Mouse (Mus musculus) neural tube, embryonic 13.5 days (tissue): Measurements from ENCODE around the gene Gm21988. TPM values are rescaled to one million over a fixed set of nuclear protein-coding genes. Genes with fewer than 3 reads are reported as not detected.
A peak's percentile ranks its signal among the peaks of the same experiment; 100 is the strongest.

Experiments used
- ATAC-seq: fragments of 200-750 bp; cut with Nextera tagmentation; 2 replicates; pipeline ENCODE4 v1.8.0; 2017; ENCODE audit warnings: low read depth, mild to moderate bottlenecking, moderate TSS enrichment, moderate library complexity
- H3K27ac ChIP-seq: fragments of 300-500 bp; sonication (generic); replicated peaks from 2 replicates; pipeline ENCODE4 v1.5.1; 2015; ENCODE audit warnings: moderate library complexity, mild to moderate bottlenecking, inconsistent platforms
- H3K27me3 ChIP-seq: fragments of 300-500 bp; sonication (generic); 2 replicates; pipeline ENCODE4 v1.6.1; 2015; ENCODE audit warnings: mild to moderate bottlenecking, inconsistent platforms
- H3K36me3 ChIP-seq: fragments of 300-500 bp; sonication (generic); 2 replicates; pipeline ENCODE4 v1.6.1; 2015; ENCODE audit warnings: mild to moderate bottlenecking, inconsistent platforms
- H3K4me1 ChIP-seq: fragments of 300-500 bp; sonication (generic); replicated peaks from 2 replicates; pipeline ENCODE4 v1.6.1; 2015; ENCODE audit warnings: inconsistent platforms
- H3K4me2 ChIP-seq: fragments of 300-500 bp; sonication (generic); 2 replicates; pipeline ENCODE4 v1.6.1; 2015; ENCODE audit warnings: inconsistent platforms, mild to moderate bottlenecking, moderate library complexity
- H3K4me3 ChIP-seq: fragments of 300-500 bp; sonication (generic); 2 replicates; pipeline ENCODE4 v1.5.1; 2015; ENCODE audit warnings: mild to moderate bottlenecking, inconsistent platforms
- H3K9ac ChIP-seq: fragments of 300-500 bp; sonication (generic); 2 replicates; pipeline ENCODE4 v1.6.1; 2015; ENCODE audit warnings: moderate library complexity, mild to moderate bottlenecking, inconsistent platforms
- H3K9me3 ChIP-seq: fragments of 300-500 bp; sonication (generic); 2 replicates; pipeline ENCODE4 v1.6.1; 2016; ENCODE audit warnings: inconsistent platforms
- WGBS: fragments of 180-500 bp; shearing (Covaris S2); methylation state at CpG from one replicate; pipeline ENCODE4 v1.1.7; 2015; 5-methylcytosine and 5-hydroxymethylcytosine counted together
- polyA plus RNA-seq: library from polyadenylated mRNA; unstranded; fragments of >200 nt; fragmentation: Nextera tagmentation; extraction: Ambion mirVana; gene quantifications from 2 replicates; pipeline ENCODE4 v1.2.1, GENCODE M21; 2015

Gene Gm21988
- polyA plus RNA-seq, 1 experiment from 2014 or later = 18.3 TPM

DNA sequence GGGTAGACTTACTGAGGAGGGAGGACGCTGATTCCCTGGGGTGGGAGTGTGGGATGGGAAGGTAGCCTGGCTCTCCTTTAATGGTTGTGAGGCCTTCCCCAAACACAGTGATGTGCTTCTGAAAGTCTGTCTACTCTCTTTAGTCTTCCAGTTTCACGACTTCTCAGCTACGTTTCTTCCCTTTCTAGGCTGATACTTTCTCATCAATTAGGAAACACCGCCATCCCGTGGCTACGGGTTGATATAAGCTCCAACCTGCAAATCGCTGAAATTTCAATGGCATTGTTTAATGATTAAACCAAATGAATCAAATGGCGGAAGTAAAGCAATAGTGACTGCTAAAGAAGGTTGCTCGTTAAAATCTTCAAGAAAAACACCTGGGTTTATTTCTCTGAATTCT is 26.7 kb downstream of the Gm21988 start:
- H3K9ac ChIP-seq = no peak overlapping the region
- H3K27me3 ChIP-seq = peaks cover 69% of the 10 kb centered on the region
- ATAC-seq = no peak
- H3K36me3 ChIP-seq = peaks cover 16% of the 10 kb centered on the region
- 13% methylated on average over 9 of the region's 9 CpGs for WGBS
- H3K4me3 ChIP-seq = no peak overlapping the region
- H3K27ac ChIP-seq = no peak overlapping the region
- no peak overlapping the region for H3K4me2 ChIP-seq
- no peaks in the 10 kb centered on the region for H3K9me3 ChIP-seq
- H3K4me1 ChIP-seq = peaks cover 22% of the 10 kb centered on the region

DNA sequence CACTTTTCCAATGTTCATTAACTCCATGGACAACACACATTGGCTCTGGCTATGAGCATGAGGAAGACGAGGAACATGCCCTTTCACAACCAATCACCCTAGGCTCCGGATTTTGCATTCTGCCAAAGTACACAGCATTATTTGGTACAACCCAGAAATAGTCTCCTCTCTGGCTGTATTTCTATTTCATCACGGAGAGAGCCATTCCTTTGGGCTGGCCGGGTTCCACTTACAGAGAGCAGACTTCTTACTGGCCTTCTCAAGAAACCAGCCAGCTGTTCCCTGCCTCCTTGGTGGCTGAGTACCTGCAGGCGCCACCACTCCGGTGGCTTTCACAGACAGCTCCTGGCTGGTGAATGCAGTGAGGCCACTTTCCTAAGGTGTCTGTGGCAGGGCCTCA is 27.2 kb downstream of the Gm21988 start, which contains the start of gene Slc16a11:
Gene Slc16a11 (plus strand): TSS at position 330 of the 400 bp plus-strand sequence.
- WGBS = 63% methylated on average over 6 of the region's 6 CpGs
- H3K4me1 ChIP-seq = peaks cover 21% of the 10 kb centered on the region
- H3K27ac ChIP-seq = no peak within 1 kb of the TSS
- no peaks in the 10 kb centered on the region for H3K9me3 ChIP-seq
- peaks cover 11% of the 10 kb centered on the region for H3K36me3 ChIP-seq
- H3K9ac ChIP-seq = peak within 1 kb of the TSS; percentile 55
- peak within 1 kb of the TSS; percentile 61 for H3K4me2 ChIP-seq
- ATAC-seq = no peak
- peak within 1 kb of the TSS; percentile 32 for H3K4me3 ChIP-seq
- H3K27me3 ChIP-seq = peaks cover 65% of the 10 kb centered on the region

DNA sequence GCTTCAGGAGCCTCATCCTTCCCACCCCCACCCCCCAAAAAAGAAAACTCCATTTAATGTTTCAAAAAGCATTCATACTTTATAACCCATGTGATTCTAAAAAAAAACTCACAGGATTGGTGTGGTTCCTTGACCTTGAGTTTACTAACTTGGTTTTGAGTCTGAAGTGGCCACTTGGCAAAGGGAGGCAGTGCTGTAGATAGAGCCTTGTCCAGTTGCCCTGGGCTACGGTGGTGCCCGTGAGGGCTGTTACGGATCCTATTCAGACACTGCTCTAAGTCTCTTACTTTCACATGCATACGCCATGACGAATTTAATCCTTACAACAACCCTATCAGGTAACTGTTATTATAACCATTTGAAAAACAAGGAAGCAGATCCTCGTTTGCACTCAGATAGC is 27.7 kb downstream of the Gm21988 start:
- peaks cover 60% of the 10 kb centered on the region for H3K27me3 ChIP-seq

DNA sequence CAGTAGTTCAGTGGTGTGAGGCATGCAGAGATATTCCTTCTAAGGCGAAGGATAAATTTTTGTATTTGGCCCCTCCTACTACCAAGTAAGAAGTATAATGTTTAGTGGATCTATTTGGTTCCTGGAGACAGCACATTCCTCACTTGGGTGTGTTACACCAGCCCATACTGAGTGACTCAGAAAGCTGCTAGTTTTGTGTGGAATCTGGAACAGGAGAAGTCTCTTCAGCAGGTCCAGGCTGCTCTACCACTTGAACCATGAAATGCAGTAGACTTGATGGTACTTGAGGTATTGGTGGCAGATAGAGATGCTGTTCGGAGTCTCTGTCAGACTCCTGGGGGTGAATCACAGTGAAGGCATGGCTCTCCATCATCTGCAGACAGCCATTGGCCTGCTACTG is 28.9 kb downstream of the Gm21988 start:
- H3K36me3 ChIP-seq = no peaks in the 10 kb centered on the region
- H3K27me3 ChIP-seq = peaks cover 47% of the 10 kb centered on the region
- ATAC-seq = no peak
- no peak overlapping the region for H3K4me2 ChIP-seq
- peaks cover 21% of the 10 kb centered on the region for H3K4me1 ChIP-seq
- H3K9me3 ChIP-seq = no peaks in the 10 kb centered on the region
- no peak overlapping the region for H3K4me3 ChIP-seq
- no peak overlapping the region for H3K27ac ChIP-seq
- 83% methylated on average over 2 of the region's 2 CpGs for WGBS
- H3K9ac ChIP-seq = no peak overlapping the region

More for the DNA sequence above, 27.7 kb downstream of the Gm21988 start:
- Histone ChIP-seq H3K9ac (no peak overlapping the region), H3K4me3 (no peak overlapping the region), H3K36me3 (peaks cover 6% of the 10 kb centered on the region), H3K9me3 (no peaks in the 10 kb centered on the region), H3K27ac (no peak overlapping the region), H3K4me1 (peaks cover 21% of the 10 kb centered on the region), H3K4me2 (no peak overlapping the region)
- WGBS = 81% methylated on average over 6 of the region's 6 CpGs
- ATAC-seq = no peak

DNA sequence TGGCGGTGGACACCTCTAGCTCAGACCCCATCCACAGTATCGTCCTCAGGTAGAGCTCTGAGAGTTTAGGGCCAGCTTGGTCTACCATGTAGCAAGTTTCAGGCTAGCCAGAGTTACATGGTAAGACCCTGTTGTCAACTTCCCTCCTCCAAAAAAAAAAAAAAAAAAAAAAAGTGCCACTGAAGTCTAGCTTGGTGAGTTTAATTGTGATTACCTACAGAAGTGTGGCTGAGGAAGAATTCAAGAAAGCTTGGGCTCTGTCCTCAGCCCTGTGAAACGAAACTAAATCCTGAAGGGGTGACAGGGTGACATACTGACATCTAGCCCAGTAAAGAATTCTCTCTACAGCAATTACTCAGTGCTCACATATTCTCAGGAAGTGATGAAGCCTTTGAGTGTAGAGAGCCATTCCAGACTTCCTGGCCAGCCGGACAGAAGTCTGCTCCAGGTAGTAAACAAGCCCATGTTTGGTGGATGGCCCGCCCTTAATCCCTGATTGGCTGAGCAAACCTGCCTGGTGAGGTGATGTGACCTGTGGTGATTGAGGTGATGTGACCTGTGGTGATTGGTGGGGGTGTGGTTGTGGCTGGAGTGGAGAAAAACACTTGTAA is 30.7 kb downstream of the Gm21988 start:
- Histone ChIP-seq H3K9me3 (no peaks in the 10 kb centered on the region), H3K27me3 (peaks cover 29% of the 10 kb centered on the region), H3K36me3 (no peaks in the 10 kb centered on the region), H3K4me2 (no peak overlapping the region), H3K9ac (no peak overlapping the region), H3K4me3 (no peak overlapping the region), H3K4me1 (peaks cover 4% of the 10 kb centered on the region), H3K27ac (no peak overlapping the region)
- no peak for ATAC-seq
- 79% methylated on average over 5 of the region's 5 CpGs for WGBS

DNA sequence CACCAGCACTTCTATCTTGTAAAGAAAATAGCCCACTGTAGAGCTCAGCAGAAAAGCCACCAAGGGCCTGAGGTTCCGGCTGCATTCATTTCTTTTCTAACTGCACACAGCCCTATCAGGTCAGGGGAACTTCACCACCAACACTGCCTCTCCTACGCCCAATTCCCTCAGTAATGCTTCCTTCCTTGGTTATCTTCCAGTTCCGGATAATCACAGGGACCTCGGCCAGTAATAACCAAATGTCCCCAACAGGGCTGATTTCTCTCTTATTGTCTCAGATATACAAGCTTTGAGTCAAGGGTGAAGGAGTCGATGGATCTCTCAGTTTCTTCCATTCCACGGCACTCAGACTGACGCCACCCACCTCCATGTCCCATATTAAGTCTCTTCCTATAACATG is 32.3 kb downstream of the Gm21988 start:
- H3K9ac ChIP-seq = no peak overlapping the region
- no peak overlapping the region for H3K27ac ChIP-seq
- no peak for ATAC-seq
- no peaks in the 10 kb centered on the region for H3K36me3 ChIP-seq
- 82% methylated on average over 7 of the region's 7 CpGs for WGBS
- H3K4me3 ChIP-seq = no peak overlapping the region
- H3K4me1 ChIP-seq = no peaks in the 10 kb centered on the region
- no peak overlapping the region for H3K4me2 ChIP-seq
- peaks cover 15% of the 10 kb centered on the region for H3K27me3 ChIP-seq
- no peaks in the 10 kb centered on the region for H3K9me3 ChIP-seq

DNA sequence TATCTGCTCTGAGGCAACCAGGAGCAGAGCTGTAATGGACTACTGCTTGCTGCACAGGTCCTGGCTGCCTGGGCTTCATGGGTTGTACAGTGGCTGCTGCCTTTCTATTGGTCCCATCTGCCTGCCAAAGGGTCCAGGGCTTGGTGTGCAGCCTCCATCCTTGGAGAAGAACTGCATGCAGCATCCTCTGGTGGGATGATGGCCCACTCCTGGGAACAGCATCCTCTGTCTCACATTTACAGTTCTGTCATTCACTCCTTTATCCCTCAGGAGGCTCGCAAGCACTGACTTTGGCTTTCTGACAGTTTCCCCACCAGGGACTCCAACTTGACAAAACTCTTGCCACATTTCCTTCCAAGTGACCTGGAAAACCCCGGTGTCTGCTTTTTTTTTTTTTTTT is 32.8 kb downstream of the Gm21988 start:
- WGBS = 84% methylated on average over 2 of the region's 2 CpGs
- no peak overlapping the region for H3K4me3 ChIP-seq
- H3K4me1 ChIP-seq = no peaks in the 10 kb centered on the region
- H3K9ac ChIP-seq = no peak overlapping the region
- ATAC-seq = no peak
- no peak overlapping the region for H3K27ac ChIP-seq
- no peak overlapping the region for H3K4me2 ChIP-seq
- no peaks in the 10 kb centered on the region for H3K9me3 ChIP-seq
- H3K36me3 ChIP-seq = no peaks in the 10 kb centered on the region
- H3K27me3 ChIP-seq = peaks cover 10% of the 10 kb centered on the region

DNA sequence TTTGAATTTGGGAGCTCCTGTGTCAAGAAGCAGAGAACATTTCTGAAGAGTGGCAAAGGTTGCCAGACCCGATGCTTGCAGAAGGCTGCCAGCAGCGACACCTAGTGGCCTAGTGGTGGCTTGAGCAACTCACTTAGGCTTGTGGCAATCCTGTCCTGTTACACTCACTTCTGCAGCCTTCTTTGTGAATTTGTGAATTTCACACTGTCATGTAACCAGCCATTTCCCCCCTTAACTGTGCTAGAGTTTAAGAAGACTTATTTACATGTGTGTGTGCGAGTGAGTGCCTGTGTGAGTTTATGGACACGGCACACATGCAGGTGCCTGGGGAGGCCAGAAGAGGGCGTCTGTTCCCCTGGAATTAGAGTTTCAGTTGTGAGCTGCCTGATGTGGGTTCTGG is 37.9 kb downstream of the Gm21988 start:
- H3K9ac ChIP-seq = no peak overlapping the region
- ATAC-seq = no peak
- H3K4me2 ChIP-seq = no peak overlapping the region
- no peak overlapping the region for H3K27ac ChIP-seq
- no peaks in the 10 kb centered on the region for H3K9me3 ChIP-seq
- no peaks in the 10 kb centered on the region for H3K4me1 ChIP-seq
- H3K36me3 ChIP-seq = no peaks in the 10 kb centered on the region
- WGBS = 35% methylated on average over 5 of the region's 5 CpGs
- no peaks in the 10 kb centered on the region for H3K27me3 ChIP-seq
- H3K4me3 ChIP-seq = no peak overlapping the region

DNA sequence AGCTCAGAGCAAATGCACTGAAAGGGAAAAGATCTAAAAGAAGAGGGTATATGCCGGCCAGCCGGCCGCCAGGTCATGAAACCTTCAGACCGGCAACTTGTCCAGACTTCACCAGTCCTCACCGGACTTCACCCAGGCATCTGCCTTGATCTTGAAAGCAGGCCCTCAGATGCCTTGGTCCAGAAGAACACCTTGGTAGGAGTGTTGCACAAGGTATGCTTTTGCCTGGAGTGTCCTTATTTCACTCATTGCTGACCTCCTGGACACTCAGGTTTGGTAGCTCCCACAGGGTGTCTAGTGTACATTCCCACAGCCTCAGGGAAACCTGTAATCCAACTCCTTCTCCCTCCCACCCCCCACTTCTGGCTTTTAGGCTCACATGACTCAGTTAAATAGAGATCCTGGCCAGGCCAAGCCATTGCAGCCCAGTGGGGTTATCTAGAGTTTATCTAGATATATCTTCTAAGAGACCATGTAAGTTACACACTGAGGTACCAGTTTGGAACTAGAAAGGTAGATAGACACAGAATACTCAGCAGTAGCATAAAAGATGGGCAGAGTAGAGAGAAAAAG is 39.5 kb downstream of the Gm21988 start:
- H3K4me1 ChIP-seq = no peaks in the 10 kb centered on the region
- ATAC-seq = no peak
- H3K27ac ChIP-seq = no peak overlapping the region
- H3K36me3 ChIP-seq = no peaks in the 10 kb centered on the region
- H3K4me3 ChIP-seq = no peak overlapping the region
- H3K9me3 ChIP-seq = no peaks in the 10 kb centered on the region
- H3K27me3 ChIP-seq = no peaks in the 10 kb centered on the region
- 90% methylated on average over 5 of the region's 5 CpGs for WGBS
- no peak overlapping the region for H3K9ac ChIP-seq
- H3K4me2 ChIP-seq = no peak overlapping the region

DNA sequence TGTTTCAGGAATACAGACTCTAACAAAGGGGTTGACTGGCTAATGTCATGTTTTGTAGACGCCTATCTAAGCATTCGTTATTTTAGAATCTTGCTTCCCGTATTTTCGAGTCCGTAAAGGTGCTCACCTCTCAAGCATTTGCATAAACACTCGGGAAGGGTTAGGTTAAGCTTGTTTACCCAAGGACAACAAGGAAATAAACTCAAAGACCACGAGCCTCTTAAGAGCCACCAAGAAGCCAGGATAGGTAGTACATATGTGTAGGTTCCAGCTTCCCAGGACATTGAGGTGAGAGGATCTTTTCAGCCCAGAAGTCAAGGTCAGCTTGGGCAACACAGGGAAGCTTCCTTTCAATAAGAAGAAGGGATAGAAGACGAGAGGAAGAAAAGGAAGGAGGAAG is 40.5 kb downstream of the Gm21988 start:
- H3K36me3 ChIP-seq = no peaks in the 10 kb centered on the region
- WGBS = 83% methylated on average over 8 of the region's 8 CpGs
- no peak for ATAC-seq
- no peak overlapping the region for H3K4me3 ChIP-seq
- H3K9ac ChIP-seq = no peak overlapping the region
- H3K4me2 ChIP-seq = no peak overlapping the region
- H3K27ac ChIP-seq = no peak overlapping the region
- H3K27me3 ChIP-seq = no peaks in the 10 kb centered on the region
- H3K9me3 ChIP-seq = no peaks in the 10 kb centered on the region
- no peaks in the 10 kb centered on the region for H3K4me1 ChIP-seq

DNA sequence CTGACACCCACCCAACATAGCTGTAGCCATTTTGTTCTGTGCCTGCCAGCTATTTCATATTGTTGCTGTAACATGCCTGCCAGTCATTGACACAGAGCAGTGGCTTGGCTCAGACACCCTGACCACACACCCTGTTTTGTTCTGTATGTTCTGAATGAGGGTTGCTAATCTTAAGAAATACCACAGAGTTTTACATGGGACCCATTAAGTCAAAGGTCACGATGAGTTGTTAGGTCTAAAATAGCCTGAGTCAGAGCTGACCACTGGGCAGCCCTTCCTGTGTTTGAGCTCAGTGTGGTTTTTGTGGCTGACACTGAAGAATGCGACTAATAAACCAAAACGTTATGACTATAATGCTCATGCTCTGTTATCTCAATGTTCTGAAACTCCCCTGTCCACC is 41.3 kb downstream of the Gm21988 start:
- H3K27ac ChIP-seq = no peak overlapping the region
- H3K36me3 ChIP-seq = no peaks in the 10 kb centered on the region
- H3K4me3 ChIP-seq = no peak overlapping the region
- H3K9me3 ChIP-seq = no peaks in the 10 kb centered on the region
- 85% methylated on average over 3 of the region's 3 CpGs for WGBS
- H3K27me3 ChIP-seq = no peaks in the 10 kb centered on the region
- H3K9ac ChIP-seq = no peak overlapping the region
- no peak for ATAC-seq
- H3K4me2 ChIP-seq = no peak overlapping the region
- H3K4me1 ChIP-seq = no peaks in the 10 kb centered on the region

DNA sequence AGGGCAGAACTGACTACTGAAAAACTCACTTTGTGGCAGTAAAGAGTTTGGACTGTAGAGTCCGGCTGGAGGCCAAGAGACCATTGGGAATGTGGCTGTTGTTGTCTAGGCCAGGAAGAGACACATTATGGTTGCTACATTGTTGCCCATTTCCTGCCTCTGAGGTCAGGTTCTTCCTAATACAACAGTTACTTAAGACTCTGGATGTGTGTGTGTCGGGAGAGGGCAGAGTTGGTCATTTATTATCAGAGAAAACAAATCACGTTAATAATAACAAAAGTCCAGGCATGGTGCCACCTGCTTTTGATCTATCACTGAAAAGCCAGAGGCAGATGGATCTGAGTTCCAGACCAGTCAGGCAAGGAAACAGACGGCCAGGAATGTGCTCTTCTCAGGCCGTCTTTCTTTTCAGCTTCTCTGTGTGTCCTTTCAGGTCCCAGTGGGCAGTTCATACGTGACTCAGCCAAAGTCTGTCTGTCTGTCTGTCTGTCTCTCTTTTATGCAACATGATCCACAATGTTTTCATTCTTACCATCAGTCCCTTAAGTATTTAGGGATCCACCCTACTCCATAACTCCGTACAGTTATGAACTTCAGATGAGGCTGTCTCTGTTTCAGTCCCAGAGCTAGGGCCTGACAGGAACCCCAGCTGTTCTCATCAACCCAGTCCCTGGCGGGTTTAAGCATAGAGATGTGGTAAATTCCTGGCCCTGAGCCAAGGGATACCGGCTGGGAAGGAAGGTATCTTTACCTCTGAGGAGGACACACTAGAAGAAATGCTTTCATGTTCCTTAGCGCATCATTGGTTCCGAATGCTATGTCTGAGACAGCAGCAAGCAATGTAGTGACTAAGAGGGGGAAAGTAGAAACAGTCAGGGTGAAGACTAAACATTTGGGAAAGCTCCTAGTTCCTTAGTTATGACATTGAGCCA is 46.0 kb downstream of the Gm21988 start:
- no peak for ATAC-seq
- no peak overlapping the region for H3K27ac ChIP-seq
- WGBS = 61% methylated on average over 11 of the region's 11 CpGs

More for the DNA sequence above, 46.0 kb downstream of the Gm21988 start:
- Histone ChIP-seq H3K36me3 (no peaks in the 10 kb centered on the region), H3K4me2 (no peak overlapping the region), H3K4me1 (no peaks in the 10 kb centered on the region), H3K9ac (no peak overlapping the region), H3K4me3 (no peak overlapping the region), H3K9me3 (no peaks in the 10 kb centered on the region), H3K27me3 (no peaks in the 10 kb centered on the region)
